Mouse (Mus musculus) intestine, embryonic 14.5 days (tissue): ENCODE measurements at regions not wholly inside any gene's neighbourhood (a gene's known extent, or its start where the extent isn't known, plus 50 kb on each side); places are given as distances from the start of the nearest gene placed in this dataset.

Experiments used
- ATAC-seq: fragments of 200-750 bp; cut with Nextera tagmentation; replicated peaks from 2 replicates; pipeline ENCODE4 v1.8.0; 2017; ENCODE audit warnings: low read depth, moderate number of reproducible peaks, moderate TSS enrichment, moderate library complexity; ENCODE audit not compliant: low FRiP score, low TSS enrichment
- DNase-seq: peaks from one replicate; pipeline ENCODE4 v3.0.0-alpha.2; 2018; ENCODE audit warnings: low spot score
- H3K27ac ChIP-seq: fragments of 300-500 bp; sonication (generic); 2 replicates; pipeline ENCODE4 v1.5.1; 2014; ENCODE audit warnings: low read depth, mild to moderate bottlenecking, control low read depth
- H3K27me3 ChIP-seq: fragments of 300-500 bp; sonication (generic); replicated peaks from 2 replicates; pipeline ENCODE4 v1.6.1; 2014; ENCODE audit warnings: low read length, control low read depth; ENCODE audit not compliant: control insufficient read depth, insufficient read depth
- H3K36me3 ChIP-seq: fragments of 300-500 bp; sonication (generic); 2 replicates; pipeline ENCODE4 v1.6.1; 2014; ENCODE audit warnings: low read length, control low read depth; ENCODE audit not compliant: control insufficient read depth, insufficient read depth
- H3K4me1 ChIP-seq: fragments of 300-500 bp; sonication (generic); replicated peaks from 2 replicates; pipeline ENCODE4 v1.6.1; 2014; ENCODE audit warnings: low read length, control low read depth, mixed read lengths; ENCODE audit not compliant: control insufficient read depth, insufficient read depth
- H3K4me2 ChIP-seq: fragments of 300-500 bp; sonication (generic); 2 replicates; pipeline ENCODE4 v1.6.1; 2014; ENCODE audit warnings: low read length
- H3K4me3 ChIP-seq: fragments of 300-500 bp; sonication (generic); 2 replicates; pipeline ENCODE4 v1.5.1; 2014; ENCODE audit warnings: low read depth, low read length, control low read depth, mixed read lengths
- H3K9ac ChIP-seq: fragments of 300-500 bp; sonication (generic); 2 replicates; pipeline ENCODE4 v1.6.1; 2014; ENCODE audit warnings: mild to moderate bottlenecking, low read length
- H3K9me3 ChIP-seq: fragments of 300-500 bp; sonication (generic); 2 replicates; pipeline ENCODE4 v1.6.1; 2016; ENCODE audit warnings: low read length, control low read depth; ENCODE audit not compliant: control insufficient read depth
- WGBS: fragments of 180-500 bp; shearing (Covaris S2); extraction: QIAGEN DNeasy Blood & Tissue Kit; methylation state at CpG from one replicate; pipeline ENCODE4 v1.1.7; 2014; 5-methylcytosine and 5-hydroxymethylcytosine counted together

DNA sequence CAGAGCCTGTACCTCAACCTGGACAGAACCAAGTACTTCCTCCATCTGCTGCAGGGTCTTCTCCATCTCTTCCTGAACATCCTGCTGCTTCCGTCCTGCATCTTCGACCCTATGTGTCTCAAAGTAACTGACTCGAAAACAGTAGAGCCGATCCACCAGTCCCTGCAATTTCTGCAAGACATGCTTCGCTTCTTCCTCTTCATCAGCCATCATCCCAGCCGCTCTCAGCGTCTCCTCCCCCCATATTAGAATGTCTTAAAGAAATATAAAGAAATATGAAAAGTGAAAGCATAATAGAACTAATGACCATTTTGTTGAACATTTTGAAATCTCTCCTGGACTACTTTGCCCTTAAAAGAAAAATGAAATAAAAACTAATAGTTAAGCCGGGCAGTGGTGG, 244.8 kb upstream of the Pitx2 start:
- WGBS, result 96% methylated on average over 8 of the region's 8 CpGs
- H3K4me3 ChIP-seq, result no peak overlapping the region
- H3K9ac ChIP-seq, result no peak overlapping the region
- no peak overlapping the region for H3K27ac ChIP-seq
- H3K36me3 ChIP-seq, result no peaks in the 10 kb centered on the region
- no peak for DNase-seq
- H3K9me3 ChIP-seq, result no peaks in the 10 kb centered on the region
- no peak for ATAC-seq
- H3K4me2 ChIP-seq, result no peak overlapping the region
- no peaks in the 10 kb centered on the region for H3K27me3 ChIP-seq
- no peaks in the 10 kb centered on the region for H3K4me1 ChIP-seq

DNA sequence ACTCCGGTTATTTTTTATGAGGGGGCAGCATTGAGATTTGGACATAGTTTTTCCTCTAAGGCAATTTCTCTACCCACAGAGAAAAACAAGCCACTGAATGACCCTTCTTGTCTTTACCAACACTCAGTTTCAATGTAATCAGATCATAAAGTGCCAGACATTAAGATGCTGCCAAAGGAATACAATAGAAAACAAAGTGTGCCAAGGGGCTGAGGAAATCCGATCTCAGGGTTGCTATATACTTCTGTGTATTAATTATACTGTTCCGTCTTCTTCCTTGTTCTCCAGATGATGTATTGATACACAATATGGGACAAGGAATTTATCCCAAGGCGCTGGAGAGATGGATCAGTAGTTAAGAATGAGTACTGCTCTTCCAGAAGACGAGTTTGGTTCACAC, 222.9 kb upstream of the Pitx2 start:
- H3K9ac ChIP-seq, result no peak overlapping the region
- no peak overlapping the region for H3K4me3 ChIP-seq
- no peak for DNase-seq
- no peak overlapping the region for H3K4me2 ChIP-seq
- 86% methylated on average over 5 of the region's 5 CpGs for WGBS
- no peak overlapping the region for H3K27ac ChIP-seq
- no peak for ATAC-seq
- no peaks in the 10 kb centered on the region for H3K9me3 ChIP-seq
- H3K4me1 ChIP-seq, result no peaks in the 10 kb centered on the region
- H3K36me3 ChIP-seq, result no peaks in the 10 kb centered on the region
- H3K27me3 ChIP-seq, result no peaks in the 10 kb centered on the region

DNA sequence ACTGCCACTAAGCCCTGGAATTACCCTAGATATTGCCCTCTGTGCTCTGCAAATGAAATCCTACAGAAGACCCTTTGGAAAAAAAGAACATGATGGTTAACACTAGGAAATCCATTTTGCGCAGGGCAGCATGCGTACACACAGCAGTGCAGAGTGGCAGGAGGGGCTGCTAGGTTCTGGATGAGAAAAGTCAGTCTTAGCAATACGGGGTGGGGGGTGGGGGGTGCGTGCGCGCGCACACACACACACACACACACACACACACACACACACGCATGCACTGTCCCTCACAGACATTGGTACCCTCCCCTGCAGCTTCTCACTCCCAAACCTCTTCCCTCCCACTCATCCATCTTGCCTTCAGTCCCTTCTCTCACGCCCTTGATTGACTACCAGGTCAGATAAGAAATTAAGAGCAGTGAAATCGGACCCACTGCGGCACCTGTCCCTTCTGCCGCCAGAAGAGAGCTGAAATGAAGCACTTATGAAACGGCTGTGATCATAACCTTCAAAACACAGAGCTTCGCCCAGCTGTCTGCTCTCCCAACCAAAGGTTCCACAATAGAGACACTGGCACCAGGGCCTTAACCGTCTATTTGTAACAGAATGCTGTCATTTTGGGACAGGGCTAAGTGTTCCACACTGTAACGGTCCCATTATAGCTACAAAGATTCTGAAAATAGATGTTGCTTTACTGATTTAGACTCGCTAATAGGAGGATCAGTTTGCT, 209.3 kb upstream of the Pitx2 start:
- H3K9me3 ChIP-seq, result no peaks in the 10 kb centered on the region
- 0 out of 2 replicates have a peak overlapping the region, but pooled peaks have one; percentile 4 for H3K4me2 ChIP-seq
- no peak overlapping the region for H3K9ac ChIP-seq
- DNase-seq (no peak), ATAC-seq (no peak)
- no peaks in the 10 kb centered on the region for H3K36me3 ChIP-seq
- WGBS, result 72% methylated on average over 17 of the region's 17 CpGs
- H3K27ac ChIP-seq, result no peak overlapping the region
- no peaks in the 10 kb centered on the region for H3K27me3 ChIP-seq
- no peaks in the 10 kb centered on the region for H3K4me1 ChIP-seq
- H3K4me3 ChIP-seq, result no peak overlapping the region

DNA sequence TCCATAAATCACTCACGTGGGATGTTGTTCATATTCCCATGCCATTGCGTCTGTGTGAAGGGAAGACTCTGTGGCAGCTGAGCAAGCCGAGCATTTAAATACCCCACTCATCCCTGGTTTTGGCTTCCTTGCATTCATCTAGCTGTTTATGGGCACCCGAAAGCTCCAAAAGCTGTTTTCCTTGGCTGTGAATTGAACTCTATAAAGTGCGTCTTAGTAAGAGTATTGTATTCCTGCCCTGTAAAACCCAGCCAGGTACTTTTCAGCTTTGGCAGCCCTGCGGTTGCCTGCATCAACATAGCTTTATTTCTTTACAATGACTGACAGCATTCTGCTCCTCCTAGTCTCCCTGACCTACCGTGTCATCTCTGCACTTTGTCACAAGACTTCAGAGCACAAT, 196.8 kb upstream of the Pitx2 start:
- H3K36me3 ChIP-seq, result no peaks in the 10 kb centered on the region
- no peak overlapping the region for H3K9ac ChIP-seq
- H3K27me3 ChIP-seq, result no peaks in the 10 kb centered on the region
- H3K4me1 ChIP-seq, result no peaks in the 10 kb centered on the region
- DNase-seq, result no peak
- H3K9me3 ChIP-seq, result no peaks in the 10 kb centered on the region
- no peak overlapping the region for H3K4me2 ChIP-seq
- no peak for ATAC-seq
- no peak overlapping the region for H3K4me3 ChIP-seq
- H3K27ac ChIP-seq, result no peak overlapping the region
- WGBS, result 59% methylated on average over 7 of the region's 7 CpGs

DNA sequence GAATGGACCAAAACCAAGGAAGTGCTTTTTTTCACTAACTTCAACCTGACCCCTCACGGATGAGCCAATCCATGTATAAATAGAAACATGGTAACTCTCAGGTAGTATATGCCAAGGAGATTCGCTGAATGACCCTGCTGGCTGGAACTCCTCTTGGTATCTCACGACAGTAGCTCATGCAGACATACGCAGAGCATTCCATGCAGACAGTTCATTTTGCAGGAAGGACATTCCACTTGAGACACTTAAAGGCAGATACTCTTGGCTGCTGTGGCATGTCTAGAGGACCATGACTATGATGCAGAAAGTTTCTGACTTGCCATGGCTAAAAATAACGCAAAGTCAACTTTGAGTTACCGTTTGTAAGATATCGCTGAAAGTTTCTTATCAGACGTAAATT, 195.6 kb upstream of the Pitx2 start:
- Histone ChIP-seq H3K9ac (no peak overlapping the region), H3K4me3 (no peak overlapping the region), H3K27ac (no peak overlapping the region), H3K4me2 (no peak overlapping the region), H3K9me3 (no peaks in the 10 kb centered on the region), H3K27me3 (no peaks in the 10 kb centered on the region), H3K36me3 (no peaks in the 10 kb centered on the region), H3K4me1 (no peaks in the 10 kb centered on the region)
- WGBS, result 78% methylated on average over 8 of the region's 8 CpGs
- DNase-seq, result no peak
- ATAC-seq, result no peak

DNA sequence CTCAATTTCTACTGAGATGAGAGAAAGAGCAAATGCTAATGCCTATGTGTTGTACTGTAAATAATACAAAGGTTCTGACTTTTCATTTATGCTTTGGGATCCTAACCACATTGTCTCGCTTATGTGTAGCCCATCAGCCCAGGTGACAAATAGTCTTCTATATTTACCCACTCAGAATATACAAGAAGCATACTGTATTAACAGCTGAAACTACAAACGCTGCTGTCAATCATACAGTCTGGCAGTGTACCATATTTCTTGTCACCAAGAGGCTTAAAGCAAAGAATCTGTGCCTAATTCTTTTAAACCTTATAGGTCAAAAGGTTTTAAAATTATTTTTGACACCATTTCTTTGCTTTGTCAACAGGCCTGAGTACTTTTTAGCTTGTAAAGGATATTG, 160.8 kb upstream of the Pitx2 start:
- H3K9ac ChIP-seq, result no peak overlapping the region
- WGBS, result 89% methylated on average over 2 of the region's 2 CpGs
- H3K27me3 ChIP-seq, result no peaks in the 10 kb centered on the region
- H3K4me2 ChIP-seq, result no peak overlapping the region
- no peaks in the 10 kb centered on the region for H3K4me1 ChIP-seq
- no peaks in the 10 kb centered on the region for H3K36me3 ChIP-seq
- no peak overlapping the region for H3K4me3 ChIP-seq
- ATAC-seq (no peak), DNase-seq (no peak)
- no peaks in the 10 kb centered on the region for H3K9me3 ChIP-seq
- H3K27ac ChIP-seq, result no peak overlapping the region

DNA sequence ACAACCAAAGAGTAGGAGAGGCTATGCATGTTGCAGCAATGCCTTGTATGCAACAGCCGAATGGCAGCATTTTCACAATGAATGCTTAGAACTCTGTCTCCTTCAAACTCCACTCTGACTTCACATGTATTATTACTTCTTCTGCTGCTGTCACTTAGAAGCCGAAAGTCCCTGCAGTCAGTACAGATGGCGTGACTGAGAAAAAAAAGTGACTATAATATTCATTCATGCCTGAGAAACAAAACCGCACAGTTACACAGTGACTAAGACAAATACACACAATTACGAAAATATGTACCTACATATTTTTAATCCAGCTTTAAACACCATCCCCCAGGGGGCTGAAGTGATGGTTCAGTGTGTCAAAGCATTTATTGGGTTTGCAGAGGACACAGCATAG, 154.8 kb upstream of the Pitx2 start:
- no peaks in the 10 kb centered on the region for H3K27me3 ChIP-seq
- H3K36me3 ChIP-seq, result no peaks in the 10 kb centered on the region
- DNase-seq (no peak), ATAC-seq (no peak)
- H3K27ac ChIP-seq, result no peak overlapping the region
- no peaks in the 10 kb centered on the region for H3K4me1 ChIP-seq
- no peaks in the 10 kb centered on the region for H3K9me3 ChIP-seq
- H3K4me3 ChIP-seq, result no peak overlapping the region
- 92% methylated on average over 5 of the region's 5 CpGs for WGBS
- H3K4me2 ChIP-seq, result no peak overlapping the region
- no peak overlapping the region for H3K9ac ChIP-seq

DNA sequence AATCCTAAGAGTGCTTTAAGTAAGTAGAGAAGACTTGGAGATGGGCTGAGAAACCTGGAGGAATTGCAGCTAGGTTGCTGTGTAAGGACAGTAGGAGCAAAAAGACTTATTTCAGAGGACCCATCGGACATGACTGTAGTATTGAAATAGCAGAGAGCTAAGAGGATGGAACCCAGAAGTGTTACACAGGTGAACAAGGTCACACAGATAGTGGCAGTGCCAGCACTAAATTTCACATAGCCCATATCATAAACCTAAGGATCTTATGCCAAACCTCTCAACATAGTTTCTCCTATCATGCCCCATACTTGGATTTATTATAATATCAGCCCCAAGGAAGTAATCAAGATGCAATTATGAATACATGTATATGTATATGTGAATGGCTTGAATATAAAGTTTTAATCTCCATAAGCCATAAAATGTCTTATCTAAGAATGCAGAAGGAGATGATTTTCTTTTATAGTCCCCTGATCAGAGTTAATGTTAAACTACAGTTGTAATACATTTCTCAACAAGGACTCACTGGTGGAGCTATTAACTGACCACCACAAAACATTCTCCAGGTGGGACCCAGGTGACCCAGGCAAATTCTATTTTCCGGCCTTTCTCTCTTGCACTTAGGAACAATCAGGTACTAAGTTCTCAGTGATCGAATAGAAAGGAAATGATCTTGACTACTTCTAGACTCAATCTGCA, 149.6 kb upstream of the Pitx2 start:
- Histone ChIP-seq H3K9ac (no peak overlapping the region), H3K4me2 (no peak overlapping the region), H3K4me3 (no peak overlapping the region), H3K9me3 (no peaks in the 10 kb centered on the region), H3K36me3 (no peaks in the 10 kb centered on the region), H3K27ac (no peak overlapping the region), H3K27me3 (no peaks in the 10 kb centered on the region), H3K4me1 (no peaks in the 10 kb centered on the region)
- ATAC-seq (no peak), DNase-seq (no peak)
- 79% methylated on average over 3 of the region's 3 CpGs for WGBS
